Mouse (Mus musculus): ENCODE measurements around the gene Ppp2r5c. TPM values are rescaled to one million over a fixed set of nuclear protein-coding genes. Genes with fewer than 3 reads are reported as not detected.

Ppp2r5c gene
- polyA plus RNA-seq, 1 experiment from 2014 or later, result 138 TPM

GRCm38 (mm10) chr12:110498283-110499224 lies 51.6 kb downstream of the Ppp2r5c start:
- Histone ChIP-seq H3K4me2 (ENCODE audit: low read length) (no peak overlapping the region), H3K4me1 (ENCODE audit: control insufficient read depth, insufficient read depth, low read length) (peaks cover 4% of the 10 kb centered on the region; the same call in 1 of the 2 replicates), H3K4me3 (ENCODE audit: low read depth, low read length) (no peak overlapping the region), H3K27ac (ENCODE audit: low read depth, low read length) (no peak overlapping the region), H3K36me3 (ENCODE audit: control insufficient read depth, insufficient read depth, low read length) (no peaks in the 10 kb centered on the region), H3K9ac (ENCODE audit: low read length) (no peak overlapping the region), H3K9me3 (replicated peaks; ENCODE audit: control insufficient read depth, low read length) (no peaks in the 10 kb centered on the region), H3K27me3 (replicated peaks; ENCODE audit: control insufficient read depth, insufficient read depth, low read length) (no peaks in the 10 kb centered on the region)
- DNase-seq (ENCODE audit: low spot score) (no peak), ATAC-seq (no peak)
- 88% methylated on average over 22 of the region's 22 CpGs for whole genome bisulfite sequencing

- Histone ChIP-seq H3K9me3 (replicated peaks; ENCODE audit: control insufficient read depth, low read length) (no peaks in the 10 kb centered on the region), H3K27ac (ENCODE audit: low read depth, low read length) (no peak overlapping the region), H3K4me2 (ENCODE audit: low read length) (no peak overlapping the region), H3K4me1 (ENCODE audit: control insufficient read depth, insufficient read depth, low read length) (peaks cover 4% of the 10 kb centered on the region; the same call in 1 of the 2 replicates), H3K36me3 (ENCODE audit: control insufficient read depth, insufficient read depth, low read length) (no peaks in the 10 kb centered on the region), H3K9ac (ENCODE audit: low read length) (no peak overlapping the region), H3K27me3 (replicated peaks; ENCODE audit: control insufficient read depth, insufficient read depth, low read length) (no peaks in the 10 kb centered on the region), H3K4me3 (ENCODE audit: low read depth, low read length) (no peak overlapping the region)
- DNase-seq (ENCODE audit: low spot score) (no peak), ATAC-seq (no peak)
- 69% methylated on average over 14 of the region's 14 CpGs for WGBS
Measured at GRCm38 (mm10) chr12:110499225-110499992, 52.5 kb downstream of the Ppp2r5c start.

GRCm38 (mm10) chr12:110500095-110500494 lies 53.2 kb downstream of the Ppp2r5c start:
- ATAC-seq (no peak), DNase-seq (ENCODE audit: low spot score) (no peak)
- Histone ChIP-seq H3K4me2 (ENCODE audit: low read length) (no peak overlapping the region), H3K9me3 (replicated peaks; ENCODE audit: control insufficient read depth, low read length) (no peaks in the 10 kb centered on the region), H3K9ac (ENCODE audit: low read length) (no peak overlapping the region), H3K27ac (ENCODE audit: low read depth, low read length) (no peak overlapping the region), H3K4me1 (ENCODE audit: control insufficient read depth, insufficient read depth, low read length) (peaks cover 4% of the 10 kb centered on the region; the same call in 1 of the 2 replicates), H3K27me3 (replicated peaks; ENCODE audit: control insufficient read depth, insufficient read depth, low read length) (no peaks in the 10 kb centered on the region), H3K4me3 (ENCODE audit: low read depth, low read length) (no peak overlapping the region), H3K36me3 (ENCODE audit: control insufficient read depth, insufficient read depth, low read length) (no peaks in the 10 kb centered on the region)
- WGBS, result 97% methylated on average over 8 of the region's 8 CpGs

DNA sequence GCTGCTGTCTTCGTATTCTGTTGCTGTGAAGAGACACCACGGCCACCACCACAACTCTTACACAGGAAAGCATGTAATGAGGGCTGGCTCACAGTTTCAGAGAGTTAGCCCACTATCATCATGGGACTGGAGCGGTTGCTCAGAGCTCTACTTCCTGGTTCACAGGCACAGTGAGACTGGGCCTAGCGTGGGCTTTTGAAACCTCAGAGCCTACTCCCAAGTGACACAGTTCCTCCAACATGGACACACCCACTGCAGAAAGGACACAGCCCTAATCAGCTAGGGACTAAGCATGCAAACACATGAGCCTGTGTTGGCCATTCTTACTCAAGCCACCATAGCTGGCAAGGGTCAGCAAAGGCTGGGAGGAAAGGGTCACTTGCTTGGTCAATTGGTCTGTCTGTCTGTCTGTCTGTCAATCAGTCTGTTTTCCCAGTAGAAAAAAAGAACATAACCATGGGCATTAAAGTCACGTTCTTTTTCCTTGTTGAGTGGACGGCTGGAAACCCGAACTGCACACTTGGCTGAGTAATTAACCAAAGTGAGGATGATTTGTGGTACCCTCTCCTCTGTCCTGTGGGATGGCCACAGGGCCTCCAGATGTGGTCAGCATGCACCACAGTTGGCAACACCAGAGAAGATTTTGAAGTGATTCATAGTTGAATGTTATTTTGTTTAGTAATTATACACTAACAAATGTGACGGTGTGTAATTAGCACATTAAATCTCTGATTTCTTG lies 56.7 kb downstream of the Ppp2r5c start:
- 85% methylated on average over 8 of the region's 8 CpGs for WGBS
- H3K4me1 ChIP-seq (ENCODE audit: control insufficient read depth, insufficient read depth, low read length), result peaks cover 4% of the 10 kb centered on the region; the same call in 1 of the 2 replicates
- ATAC-seq (no peak), DNase-seq (ENCODE audit: low spot score) (no peak)
- no peak overlapping the region for H3K27ac ChIP-seq (ENCODE audit: low read depth, low read length)
- H3K27me3 ChIP-seq (replicated peaks; ENCODE audit: control insufficient read depth, insufficient read depth, low read length), result no peaks in the 10 kb centered on the region
- H3K36me3 ChIP-seq (ENCODE audit: control insufficient read depth, insufficient read depth, low read length), result no peaks in the 10 kb centered on the region
- no peaks in the 10 kb centered on the region for H3K9me3 ChIP-seq (replicated peaks; ENCODE audit: control insufficient read depth, low read length)
- H3K4me2 ChIP-seq (ENCODE audit: low read length), result no peak overlapping the region
- no peak overlapping the region for H3K9ac ChIP-seq (ENCODE audit: low read length)
- H3K4me3 ChIP-seq (ENCODE audit: low read depth, low read length), result no peak overlapping the region

GRCm38 (mm10) chr12:110504145-110504490 lies 57.2 kb downstream of the Ppp2r5c start:
- peaks cover under 1% of the 10 kb centered on the region; the same call in 1 of the 2 replicates for H3K4me1 ChIP-seq (ENCODE audit: control insufficient read depth, insufficient read depth, low read length)
- no peaks in the 10 kb centered on the region for H3K27me3 ChIP-seq (replicated peaks; ENCODE audit: control insufficient read depth, insufficient read depth, low read length)
- no peaks in the 10 kb centered on the region for H3K9me3 ChIP-seq (replicated peaks; ENCODE audit: control insufficient read depth, low read length)
- no peak for ATAC-seq
- H3K36me3 ChIP-seq (ENCODE audit: control insufficient read depth, insufficient read depth, low read length), result no peaks in the 10 kb centered on the region
- no peak for DNase-seq (ENCODE audit: low spot score)
- H3K9ac ChIP-seq (ENCODE audit: low read length), result no peak overlapping the region
- no peak overlapping the region for H3K27ac ChIP-seq (ENCODE audit: low read depth, low read length)
- H3K4me3 ChIP-seq (ENCODE audit: low read depth, low read length), result no peak overlapping the region
- WGBS, result 87% methylated on average over 9 of the region's 9 CpGs
- no peak overlapping the region for H3K4me2 ChIP-seq (ENCODE audit: low read length)

GRCm38 (mm10) chr12:110504793-110505192 lies 57.9 kb downstream of the Ppp2r5c start:
- peaks cover 4% of the 10 kb centered on the region; the same call in 1 of the 2 replicates for H3K4me1 ChIP-seq (ENCODE audit: control insufficient read depth, insufficient read depth, low read length)
- DNase-seq (ENCODE audit: low spot score) (no peak), ATAC-seq (no peak)
- no peak overlapping the region for H3K27ac ChIP-seq (ENCODE audit: low read depth, low read length)
- no peak overlapping the region for H3K4me3 ChIP-seq (ENCODE audit: low read depth, low read length)
- no peaks in the 10 kb centered on the region for H3K9me3 ChIP-seq (replicated peaks; ENCODE audit: control insufficient read depth, low read length)
- no peaks in the 10 kb centered on the region for H3K36me3 ChIP-seq (ENCODE audit: control insufficient read depth, insufficient read depth, low read length)
- 60% methylated on average over 3 of the region's 3 CpGs for WGBS
- no peak overlapping the region for H3K4me2 ChIP-seq (ENCODE audit: low read length)
- no peaks in the 10 kb centered on the region for H3K27me3 ChIP-seq (replicated peaks; ENCODE audit: control insufficient read depth, insufficient read depth, low read length)
- no peak overlapping the region for H3K9ac ChIP-seq (ENCODE audit: low read length)

DNA sequence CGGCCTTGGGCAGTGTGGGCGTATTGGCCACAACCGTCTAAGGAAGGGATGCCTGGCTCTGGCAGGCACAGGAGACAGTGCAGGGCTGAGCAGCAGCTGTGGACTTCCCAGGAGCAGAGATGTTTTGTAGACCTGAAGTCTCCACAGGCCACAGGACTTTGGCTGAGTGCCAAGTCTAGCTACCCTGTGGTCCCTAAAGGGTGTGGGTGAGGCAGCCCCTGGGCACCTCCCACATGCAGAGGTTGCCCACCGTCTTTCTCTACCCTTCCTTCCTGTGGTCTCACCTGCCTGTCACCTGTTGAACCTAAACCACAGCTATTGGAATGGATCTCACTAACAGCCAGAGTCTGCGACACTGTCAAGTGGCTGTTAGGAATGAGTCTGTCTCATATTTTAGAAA lies 59.1 kb downstream of the Ppp2r5c start:
- 87% methylated on average over 5 of the region's 5 CpGs for WGBS
- Histone ChIP-seq H3K4me2 (ENCODE audit: low read length) (no peak overlapping the region), H3K9me3 (replicated peaks; ENCODE audit: control insufficient read depth, low read length) (no peaks in the 10 kb centered on the region), H3K4me3 (ENCODE audit: low read depth, low read length) (no peak overlapping the region), H3K9ac (ENCODE audit: low read length) (no peak overlapping the region), H3K36me3 (ENCODE audit: control insufficient read depth, insufficient read depth, low read length) (no peaks in the 10 kb centered on the region), H3K4me1 (ENCODE audit: control insufficient read depth, insufficient read depth, low read length) (peaks cover 9% of the 10 kb centered on the region; the same call in 1 of the 2 replicates), H3K27me3 (replicated peaks; ENCODE audit: control insufficient read depth, insufficient read depth, low read length) (no peaks in the 10 kb centered on the region), H3K27ac (ENCODE audit: low read depth, low read length) (no peak overlapping the region)
- no peak for ATAC-seq
- DNase-seq (ENCODE audit: low spot score), result no peak

- Histone ChIP-seq H3K27ac (ENCODE audit: low read depth, low read length) (no peak overlapping the region), H3K36me3 (ENCODE audit: control insufficient read depth, insufficient read depth, low read length) (no peaks in the 10 kb centered on the region), H3K9me3 (replicated peaks; ENCODE audit: control insufficient read depth, low read length) (no peaks in the 10 kb centered on the region), H3K4me2 (ENCODE audit: low read length) (no peak overlapping the region), H3K27me3 (replicated peaks; ENCODE audit: control insufficient read depth, insufficient read depth, low read length) (no peaks in the 10 kb centered on the region), H3K4me1 (ENCODE audit: control insufficient read depth, insufficient read depth, low read length) (peaks cover 16% of the 10 kb centered on the region; the same call in 1 of the 2 replicates), H3K9ac (ENCODE audit: low read length) (no peak overlapping the region), H3K4me3 (ENCODE audit: low read depth, low read length) (no peak overlapping the region)
- 62% methylated on average over 9 of the region's 9 CpGs for WGBS
- DNase-seq (ENCODE audit: low spot score) (no peak), ATAC-seq (no peak)
Measured at GRCm38 (mm10) chr12:110507714-110508297, 60.9 kb downstream of the Ppp2r5c start.
